Mouse (Mus musculus) MEL (cell line): ENCODE results near the gene Zfp653. TPM values are rescaled to one million over a fixed set of nuclear protein-coding genes. Genes with fewer than 3 reads are reported as not detected.
A peak's percentile ranks its signal among the peaks of the same experiment; 100 is the strongest.

ENCODE experiments used
- DNase-seq: peaks from one replicate; pipeline ENCODE4 v3.0.0; 2011; ENCODE audit warnings: low read depth, low spot score
- H3K27ac ChIP-seq: 2 replicates; pipeline ENCODE4 v1.5.1; 2012; ENCODE audit warnings: low read depth, mild to moderate bottlenecking, control low read depth, low read length, moderate library complexity; ENCODE audit not compliant: control insufficient read depth
- H3K27me3 ChIP-seq, 2 experiments: fragments of 150-350 bp in 1 of 2; sonication (generic) in 1 of 2; 2 replicates each; pipeline ENCODE4 v1.6.1; 2012; ENCODE audit warnings: low read length in 2 of 2, mild to moderate bottlenecking in 2 of 2, improper control_type of control experiment in 1 of 2, moderate library complexity in 1 of 2; ENCODE audit not compliant: insufficient read depth in 2 of 2, control insufficient read depth in 1 of 2
- H3K36me3 ChIP-seq, 2 experiments: 2 replicates each; pipeline ENCODE4 v1.6.1; 2012 to 2014; ENCODE audit warnings: low read length in 2 of 2, improper control_type of control experiment in 1 of 2, inconsistent platforms in 1 of 2, mild to moderate bottlenecking in 1 of 2; ENCODE audit not compliant: insufficient read depth in 2 of 2, control insufficient read depth in 1 of 2
- H3K4me1 ChIP-seq, 2 experiments: fragments of 150-350 bp in 1 of 2; sonication (generic) in 1 of 2; 2 replicates each; pipeline ENCODE4 v1.6.1; 2012; ENCODE audit warnings: low read length in 2 of 2, improper control_type of control experiment in 1 of 2, mild to moderate bottlenecking in 1 of 2; ENCODE audit not compliant: insufficient read depth in 2 of 2, control insufficient read depth in 1 of 2
- H3K4me3 ChIP-seq, 2 experiments: fragments of 150-350 bp in 1 of 2; sonication (generic) in 1 of 2; 2 replicates each; pipeline ENCODE4 v1.5.1; 2012; ENCODE audit warnings: low read depth in 2 of 2, low read length in 2 of 2, mild to moderate bottlenecking in 2 of 2, moderate library complexity in 2 of 2, control low read depth in 1 of 2, improper control_type of control experiment in 1 of 2; ENCODE audit not compliant: control insufficient read depth in 1 of 2, insufficient read depth in 1 of 2
- H3K79me2 ChIP-seq: 2 replicates; pipeline ENCODE4 v1.6.1; 2012; ENCODE audit warnings: mild to moderate bottlenecking, low read length, moderate library complexity; ENCODE audit not compliant: control insufficient read depth, poor library complexity, insufficient read depth
- H3K9ac ChIP-seq: 2 replicates; pipeline ENCODE4 v1.6.1; 2012; ENCODE audit warnings: low read depth, mild to moderate bottlenecking, control low read depth, low read length, moderate library complexity; ENCODE audit not compliant: control insufficient read depth, poor library complexity, severe bottlenecking
- H3K9me3 ChIP-seq: fragments of 150-350 bp; sonication (generic); replicated peaks from 2 replicates; pipeline ENCODE4 v1.6.1; 2012; ENCODE audit warnings: mild to moderate bottlenecking, low read length, improper control_type of control experiment, moderate library complexity; ENCODE audit not compliant: insufficient read depth
- BHLHE40 ChIP-seq: IDR thresholded peaks from 2 replicates; pipeline ENCODE4 v1.6.1; 2012; ENCODE audit warnings: low read depth, mild to moderate bottlenecking, inconsistent platforms, low read length, improper control_type of control experiment, borderline replicate concordance
- CHD2 ChIP-seq: IDR thresholded peaks from 2 replicates; pipeline ENCODE4 v1.6.1; 2011; ENCODE audit warnings: low read length, improper control_type of control experiment
- CTCF ChIP-seq, 3 experiments: IDR thresholded peaks in 2 of 3; conservative IDR thresholded peaks in 1 of 3; 2 replicates each; pipeline ENCODE4 v1.5.1; 2011 to 2012; ENCODE audit warnings: low read length in 3 of 3, low read depth in 2 of 3, mild to moderate bottlenecking in 2 of 3, improper control_type of control experiment in 1 of 3, inconsistent platforms in 1 of 3, mixed read lengths in 1 of 3, moderate library complexity in 1 of 3; ENCODE audit not compliant: control insufficient read depth in 1 of 3, insufficient read depth in 1 of 3, poor library complexity in 1 of 3, severe bottlenecking in 1 of 3
- E2F4 ChIP-seq: IDR thresholded peaks from 2 replicates; pipeline ENCODE4 v1.6.1; 2011; ENCODE audit warnings: low read depth, low read length, improper control_type of control experiment, borderline replicate concordance
- ELF1 ChIP-seq: IDR thresholded peaks from 2 replicates; pipeline ENCODE4 v1.6.1; 2014; ENCODE audit warnings: low read depth, mild to moderate bottlenecking, inconsistent platforms, low read length, improper control_type of control experiment, moderate library complexity
- EP300 ChIP-seq, 2 experiments: IDR thresholded peaks; 2 replicates each; pipeline ENCODE4 v1.6.1; 2011; ENCODE audit warnings: improper control_type of control experiment in 2 of 2, low read length in 2 of 2, low read depth in 1 of 2, mild to moderate bottlenecking in 1 of 2
- ETS1 ChIP-seq: IDR thresholded peaks from 2 replicates; pipeline ENCODE4 v1.6.1; 2012; ENCODE audit warnings: low read depth, mild to moderate bottlenecking, inconsistent platforms, low read length, improper control_type of control experiment, moderate library complexity
- GABPA ChIP-seq: IDR thresholded peaks from 2 replicates; pipeline ENCODE4 v1.6.1; 2012; ENCODE audit warnings: low read depth, mild to moderate bottlenecking, inconsistent platforms, low read length, improper control_type of control experiment, moderate library complexity
- GATA1 ChIP-seq: IDR thresholded peaks from 2 replicates; pipeline ENCODE4 v1.6.1; 2011; ENCODE audit warnings: low read depth, low read length, improper control_type of control experiment
- KAT2A ChIP-seq: conservative IDR thresholded peaks from 2 replicates; pipeline ENCODE4 v1.6.1; 2012; ENCODE audit warnings: low read depth, low read length, improper control_type of control experiment, inconsistent platforms
- MAX ChIP-seq: IDR thresholded peaks from 2 replicates; pipeline ENCODE4 v1.6.1; 2011; ENCODE audit warnings: low read length, improper control_type of control experiment
- MAZ ChIP-seq: IDR thresholded peaks from 2 replicates; pipeline ENCODE4 v1.6.1; 2012; ENCODE audit warnings: low read depth, mild to moderate bottlenecking, inconsistent platforms, low read length, improper control_type of control experiment
- MEF2A ChIP-seq: IDR thresholded peaks from 2 replicates; pipeline ENCODE4 v1.6.1; 2014; ENCODE audit warnings: low read depth, mild to moderate bottlenecking, inconsistent platforms, low read length, improper control_type of control experiment; ENCODE audit not compliant: poor library complexity, insufficient replicate concordance, severe bottlenecking; ENCODE audit errors: extremely low read depth
- MXI1 ChIP-seq: IDR thresholded peaks from 2 replicates; pipeline ENCODE4 v1.6.1; 2011; ENCODE audit warnings: mild to moderate bottlenecking, low read depth, low read length, improper control_type of control experiment
- MYC ChIP-seq: IDR thresholded peaks from 2 replicates; pipeline ENCODE4 v1.6.1; 2011; ENCODE audit warnings: low read depth, mild to moderate bottlenecking, low read length, improper control_type of control experiment, moderate library complexity
- NELFE ChIP-seq: IDR thresholded peaks from 2 replicates; pipeline ENCODE4 v1.6.1; 2011; ENCODE audit warnings: low read depth, low read length, improper control_type of control experiment
- NRF1 ChIP-seq: IDR thresholded peaks from 2 replicates; pipeline ENCODE4 v1.6.1; 2014; ENCODE audit warnings: low read depth, mild to moderate bottlenecking, inconsistent platforms, low read length, improper control_type of control experiment, moderate library complexity; ENCODE audit not compliant: poor library complexity, insufficient read depth, severe bottlenecking
- POLR2A ChIP-seq, 2 experiments: IDR thresholded peaks; 2 replicates each; pipeline ENCODE4 v1.6.1; 2011 to 2012; ENCODE audit warnings: low read length in 2 of 2, mild to moderate bottlenecking in 2 of 2, control low read depth in 1 of 2, improper control_type of control experiment in 1 of 2, low read depth in 1 of 2, moderate library complexity in 1 of 2; ENCODE audit not compliant: control insufficient read depth in 1 of 2, insufficient read depth in 1 of 2, poor library complexity in 1 of 2
- RAD21 ChIP-seq: IDR thresholded peaks from 2 replicates; pipeline ENCODE4 v1.6.1; 2011; ENCODE audit warnings: mild to moderate bottlenecking, low read depth, low read length, improper control_type of control experiment
- RCOR1 ChIP-seq: IDR thresholded peaks from 2 replicates; pipeline ENCODE4 v1.6.1; 2012; ENCODE audit warnings: low read depth, mild to moderate bottlenecking, inconsistent platforms, low read length, improper control_type of control experiment
- TAL1 ChIP-seq: IDR thresholded peaks from 2 replicates; pipeline ENCODE4 v1.6.1; 2012; ENCODE audit warnings: mild to moderate bottlenecking, inconsistent platforms, low read length, moderate library complexity, mixed read lengths
- TBP ChIP-seq: IDR thresholded peaks from 2 replicates; pipeline ENCODE4 v1.8.0; 2011; ENCODE audit warnings: low read depth, low read length, improper control_type of control experiment
- TCF12 ChIP-seq: IDR thresholded peaks from 2 replicates; pipeline ENCODE4 v1.6.1; 2014; ENCODE audit warnings: low read depth, mild to moderate bottlenecking, inconsistent platforms, low read length, improper control_type of control experiment, moderate library complexity
- UBTF ChIP-seq: IDR thresholded peaks from 2 replicates; pipeline ENCODE4 v1.6.1; 2012; ENCODE audit warnings: low read depth, mild to moderate bottlenecking, inconsistent platforms, low read length, improper control_type of control experiment, moderate library complexity, borderline replicate concordance; ENCODE audit not compliant: insufficient read depth
- USF1 ChIP-seq: IDR thresholded peaks from 2 replicates; pipeline ENCODE4 v1.6.1; 2014; ENCODE audit warnings: low read depth, mild to moderate bottlenecking, inconsistent platforms, low read length, improper control_type of control experiment, moderate library complexity
- USF2 ChIP-seq, 2 experiments: IDR thresholded peaks; 2 replicates each; pipeline ENCODE4 v1.6.1; 2011 to 2012; ENCODE audit warnings: improper control_type of control experiment in 2 of 2, low read length in 2 of 2, borderline replicate concordance in 1 of 2, inconsistent platforms in 1 of 2, low read depth in 1 of 2, mild to moderate bottlenecking in 1 of 2; ENCODE audit not compliant: insufficient read depth in 1 of 2
- ZC3H11A ChIP-seq: IDR thresholded peaks from 2 replicates; pipeline ENCODE4 v1.6.1; 2012; ENCODE audit warnings: low read depth, mild to moderate bottlenecking, inconsistent platforms, low read length, improper control_type of control experiment
- ZMIZ1 ChIP-seq: IDR thresholded peaks from 2 replicates; pipeline ENCODE4 v1.6.1; 2012; ENCODE audit warnings: low read depth, mild to moderate bottlenecking, inconsistent platforms, low read length, improper control_type of control experiment, moderate library complexity
- ZNF384 ChIP-seq: IDR thresholded peaks from 2 replicates; pipeline ENCODE4 v1.6.1; 2012; ENCODE audit warnings: low read depth, mild to moderate bottlenecking, inconsistent platforms, low read length, improper control_type of control experiment
- polyA plus RNA-seq, 2 experiments: library from polyadenylated mRNA; stranded (reverse) in 1 of 2; unstranded in 1 of 2; fragments of >175 nt in 1 of 2; fragments of >200 nt in 1 of 2; gene quantifications; 2 replicates each; pipeline versions ENCODE4 v1.2.1 to v1.2.4; 2012; ENCODE audit warnings: low replicate concordance in 2 of 2, low read depth in 1 of 2; ENCODE audit not compliant: insufficient read length in 2 of 2, insufficient read depth in 1 of 2, missing spikeins in 1 of 2
- total RNA-seq: library from RNA; depleted of rRNA; stranded (reverse); fragments of 300-350 nt; gene quantifications from 2 replicates; pipeline ENCODE4 v1.2.3, GENCODE M21; 2012

Gene Zfp653
- total and polyA plus RNA-seq, 3 experiments = 19.2 to 40.4 TPM; not detected in 1

DNA sequence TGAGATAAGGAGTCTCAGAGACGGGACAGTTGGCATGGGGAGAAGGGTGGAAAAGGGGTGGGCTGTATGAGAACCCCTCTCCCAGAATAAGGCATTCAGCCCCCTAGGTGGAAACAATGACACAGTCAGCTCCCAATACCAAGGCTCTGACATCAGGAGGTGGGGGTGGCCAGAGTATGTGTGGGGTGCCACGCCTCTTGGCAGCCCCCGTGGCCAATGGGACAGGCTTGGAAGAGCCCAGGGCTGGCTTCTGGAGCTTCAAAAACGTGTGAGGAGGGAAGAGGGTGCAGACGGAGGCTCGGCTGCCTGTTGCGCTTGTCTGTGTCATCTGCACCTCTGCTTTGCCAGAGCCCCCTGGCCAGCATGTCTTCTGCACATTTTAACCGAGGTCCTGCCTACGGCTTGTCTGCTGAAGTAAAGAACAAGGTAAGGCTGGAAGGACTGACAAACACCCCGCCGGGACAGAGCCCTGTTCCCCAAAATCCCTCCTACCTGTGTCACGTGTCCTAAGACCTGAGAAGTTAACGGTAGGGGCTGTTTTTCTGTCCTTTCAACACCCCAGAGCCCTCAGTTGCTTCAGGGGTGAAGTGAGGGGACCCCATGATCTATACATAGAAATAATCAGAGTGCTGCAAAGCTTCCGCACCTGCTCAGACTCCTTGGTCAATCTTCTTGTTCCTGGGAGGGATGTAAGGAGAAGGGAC lies 28.0 kb upstream of the Zfp653 start, which contains the start of gene Cnn1:
TSS of gene Cnn1 (plus strand) at position 224 of the 704 bp plus-strand sequence.
- H3K4me1 ChIP-seq = peaks cover 0 to 5% of the 10 kb centered on the region in 2 experiments; a peak in 2 of 4 replicates
- H3K4me3 ChIP-seq = no peak within 1 kb of the TSS
- peaks cover 0 to 2% of the 10 kb centered on the region in 2 experiments; a peak in 1 of 4 replicates for H3K36me3 ChIP-seq
- peak; percentile 52 for DNase-seq
- TF ChIP-seq TAL1 = no peak
- no peak for TF ChIP-seq ELF1
- TF ChIP-seq USF1 = peak; percentile 62
- no peak for TF ChIP-seq POLR2A (IDR thresholded peaks at IDR 0.05; ENCODE audit: control insufficient read depth in 1 of 2, insufficient read depth in 1 of 2, low read depth in 1 of 2, low read length in 2 of 2, poor library complexity in 1 of 2)
- H3K9me3 ChIP-seq = no peaks in the 10 kb centered on the region
- H3K9ac ChIP-seq = no peak within 1 kb of the TSS
- H3K79me2 ChIP-seq = no peaks in the 10 kb centered on the region
- no peaks in the 10 kb centered on the region; a peak in 1 of 4 replicates for H3K27me3 ChIP-seq
- no peak within 1 kb of the TSS for H3K27ac ChIP-seq

DNA sequence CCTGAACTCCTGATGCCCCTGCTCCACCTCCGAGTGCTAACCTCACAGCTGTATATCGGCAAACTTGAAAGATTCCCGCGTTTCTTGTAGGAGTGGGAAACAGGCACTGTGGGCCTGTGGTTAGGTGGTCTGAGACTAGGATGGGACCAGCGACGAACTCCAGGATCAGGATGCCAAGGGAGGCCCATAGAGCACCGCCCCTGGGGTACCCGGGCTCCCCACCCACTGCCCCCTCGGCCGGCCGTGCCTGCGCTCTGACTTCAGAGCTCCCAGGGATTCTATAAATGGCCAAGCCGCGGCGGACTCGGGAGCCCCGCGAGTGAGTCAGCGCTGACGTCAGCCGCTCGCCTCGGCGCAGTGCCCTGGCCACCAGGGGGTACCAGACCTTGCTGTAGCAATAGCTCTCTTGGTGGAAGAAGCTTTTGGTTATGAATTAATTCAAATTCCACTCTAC lies 24.7 kb upstream of the Zfp653 start:
- DNase-seq = peak; percentile 98
- Histone ChIP-seq H3K27me3 (no peaks in the 10 kb centered on the region), H3K4me3 (peak overlapping the region; percentile 33 to 38; a peak in 3 of 4 replicates), H3K79me2 (no peaks in the 10 kb centered on the region), H3K27ac (no peak overlapping the region), H3K36me3 (peaks cover 0 to 2% of the 10 kb centered on the region in 2 experiments; a peak in 1 of 4 replicates), H3K9ac (peak overlapping the region; percentile 60), H3K4me1 (peaks cover 0 to 5% of the 10 kb centered on the region in 2 experiments; a peak in 2 of 4 replicates), H3K9me3 (no peaks in the 10 kb centered on the region)
- TF ChIP-seq MAZ = no peak
- TF ChIP-seq RCOR1 = no peak
- no peak for TF ChIP-seq MEF2A
- no peak for TF ChIP-seq KAT2A
- TF ChIP-seq UBTF = no peak
- TF ChIP-seq POLR2A (IDR thresholded peaks at IDR 0.05; ENCODE audit: control insufficient read depth in 1 of 2, insufficient read depth in 1 of 2, low read depth in 1 of 2, low read length in 2 of 2, poor library complexity in 1 of 2) = peak; percentile 60 to 68; a peak in 3 of 4 replicates
- peak; percentile 70 for TF ChIP-seq RAD21
- no peak for TF ChIP-seq TCF12
- no peak for TF ChIP-seq NRF1
- no peak for TF ChIP-seq MAX
- no peak for TF ChIP-seq ZC3H11A
- TF ChIP-seq CTCF (IDR thresholded peaks at IDR 0.05 in 2 of 3, conservative IDR thresholded peaks at IDR 0.05 in 1 of 3; ENCODE audit: control insufficient read depth in 1 of 3, insufficient read depth in 1 of 3, low read depth in 2 of 3, low read length in 3 of 3, poor library complexity in 1 of 3, severe bottlenecking in 1 of 3) = peak; percentile 92 to 97 (median 97)
- TF ChIP-seq ETS1 = peak; percentile 71; the same call in 1 of the 2 replicates
- no peak for TF ChIP-seq ZNF384
- no peak for TF ChIP-seq TAL1
- TF ChIP-seq BHLHE40 = no peak
- TF ChIP-seq TBP = no peak; the same call in 1 of the 2 replicates
- TF ChIP-seq MXI1 = no peak
- no peak for TF ChIP-seq ZMIZ1
- no peak for TF ChIP-seq GABPA
- TF ChIP-seq ELF1 = no peak
- TF ChIP-seq EP300 (IDR thresholded peaks at IDR 0.05; ENCODE audit: low read depth in 1 of 2, low read length in 2 of 2) = no peak
- TF ChIP-seq GATA1 = peak; percentile 30; the same call in 1 of the 2 replicates
- TF ChIP-seq NELFE = no peak
- no peak for TF ChIP-seq USF2 (IDR thresholded peaks at IDR 0.05; ENCODE audit: borderline replicate concordance in 1 of 2, insufficient read depth in 1 of 2, low read depth in 1 of 2, low read length in 2 of 2)
- TF ChIP-seq CHD2 = no peak
- TF ChIP-seq MYC = no peak
- TF ChIP-seq E2F4 = no peak
